Mouse (Mus musculus) heart, embryonic 14.5 days (tissue): ENCODE measurements around the gene Ifit2. TPM values are rescaled to one million over a fixed set of nuclear protein-coding genes. Genes with fewer than 3 reads are reported as not detected.

Source experiments
- ATAC-seq: fragments of 200-750 bp; cut with Nextera tagmentation; 2 replicates; pipeline ENCODE4 v1.8.0; 2017; ENCODE audit warnings: low read depth, moderate TSS enrichment; ENCODE audit not compliant: insufficient number of reproducible peaks, insufficient read depth, low FRiP score
- H3K27ac ChIP-seq, 2 experiments: fragments of 200-500 bp in 1 of 2; fragments of 300-500 bp in 1 of 2; sonication (generic) in 1 of 2; replicated peaks in 1 of 2; 2 replicates each; pipeline ENCODE4 v1.5.1; 2012 to 2014; ENCODE audit warnings: low read depth in 2 of 2, low read length in 2 of 2, control low read depth in 1 of 2, mild to moderate bottlenecking in 1 of 2, mixed read lengths in 1 of 2; ENCODE audit not compliant: control insufficient read depth in 1 of 2, insufficient read depth in 1 of 2
- H3K27me3 ChIP-seq: fragments of 300-500 bp; sonication (generic); 2 replicates; pipeline ENCODE4 v1.6.1; 2014; ENCODE audit warnings: mild to moderate bottlenecking, low read length, control low read depth; ENCODE audit not compliant: control insufficient read depth, insufficient read depth
- H3K36me3 ChIP-seq: fragments of 300-500 bp; sonication (generic); 2 replicates; pipeline ENCODE4 v1.6.1; 2014; ENCODE audit warnings: mild to moderate bottlenecking, control low read depth, low read length, mixed read lengths; ENCODE audit not compliant: control insufficient read depth, insufficient read depth
- H3K4me1 ChIP-seq, 2 experiments: fragments of 200-500 bp in 1 of 2; fragments of 300-500 bp in 1 of 2; sonication (generic) in 1 of 2; 2 replicates each; pipeline ENCODE4 v1.6.1; 2012 to 2014; ENCODE audit warnings: low read length in 2 of 2, control low read depth in 1 of 2, mixed read lengths in 1 of 2; ENCODE audit not compliant: control insufficient read depth in 2 of 2, insufficient read depth in 2 of 2
- H3K4me2 ChIP-seq: fragments of 300-500 bp; sonication (generic); 2 replicates; pipeline ENCODE4 v1.6.1; 2014; ENCODE audit warnings: mild to moderate bottlenecking, low read length
- H3K4me3 ChIP-seq, 2 experiments: fragments of 200-500 bp in 1 of 2; fragments of 300-500 bp in 1 of 2; sonication (generic) in 1 of 2; 2 replicates each; pipeline ENCODE4 v1.5.1; 2012 to 2014; ENCODE audit warnings: low read length in 2 of 2, mild to moderate bottlenecking in 2 of 2, control low read depth in 1 of 2, low read depth in 1 of 2, moderate library complexity in 1 of 2; ENCODE audit not compliant: control insufficient read depth in 1 of 2, insufficient read depth in 1 of 2
- H3K9ac ChIP-seq: fragments of 300-500 bp; sonication (generic); 2 replicates; pipeline ENCODE4 v1.6.1; 2014; ENCODE audit warnings: mild to moderate bottlenecking, low read length
- H3K9me3 ChIP-seq: fragments of 300-500 bp; sonication (generic); 2 replicates; pipeline ENCODE4 v1.6.1; 2016; ENCODE audit warnings: low read length, control low read depth; ENCODE audit not compliant: control insufficient read depth
- WGBS: fragments of 180-500 bp; shearing (Covaris S2); extraction: QIAGEN DNeasy Blood & Tissue Kit; methylation state at CpG from one replicate; pipeline ENCODE4 v1.1.7; 2014; 5-methylcytosine and 5-hydroxymethylcytosine counted together
- polyA plus RNA-seq: library from polyadenylated mRNA; unstranded; fragments of >200 nt; fragmentation: Nextera tagmentation; extraction: Ambion mirVana; gene quantifications from 2 replicates; pipeline ENCODE4 v1.2.1, GENCODE M21; 2014

Gene Ifit2
- polyA plus RNA-seq, 1 experiment from 2014 or later = 9.0 TPM

GRCm38 (mm10) chr19:34517197-34517596 is 33.3 kb upstream of the Ifit2 start:
- H3K27me3 ChIP-seq = no peaks in the 10 kb centered on the region
- no peaks in the 10 kb centered on the region for H3K4me1 ChIP-seq
- peaks cover 14% of the 10 kb centered on the region; the same call in 1 of the 2 replicates for H3K36me3 ChIP-seq
- no peak overlapping the region for H3K4me2 ChIP-seq
- H3K27ac ChIP-seq = no peak overlapping the region
- H3K9ac ChIP-seq = no peak overlapping the region
- H3K9me3 ChIP-seq = no peaks in the 10 kb centered on the region
- ATAC-seq = no peak
- 89% methylated on average over 3 of the region's 3 CpGs for WGBS
- no peak overlapping the region for H3K4me3 ChIP-seq

DNA sequence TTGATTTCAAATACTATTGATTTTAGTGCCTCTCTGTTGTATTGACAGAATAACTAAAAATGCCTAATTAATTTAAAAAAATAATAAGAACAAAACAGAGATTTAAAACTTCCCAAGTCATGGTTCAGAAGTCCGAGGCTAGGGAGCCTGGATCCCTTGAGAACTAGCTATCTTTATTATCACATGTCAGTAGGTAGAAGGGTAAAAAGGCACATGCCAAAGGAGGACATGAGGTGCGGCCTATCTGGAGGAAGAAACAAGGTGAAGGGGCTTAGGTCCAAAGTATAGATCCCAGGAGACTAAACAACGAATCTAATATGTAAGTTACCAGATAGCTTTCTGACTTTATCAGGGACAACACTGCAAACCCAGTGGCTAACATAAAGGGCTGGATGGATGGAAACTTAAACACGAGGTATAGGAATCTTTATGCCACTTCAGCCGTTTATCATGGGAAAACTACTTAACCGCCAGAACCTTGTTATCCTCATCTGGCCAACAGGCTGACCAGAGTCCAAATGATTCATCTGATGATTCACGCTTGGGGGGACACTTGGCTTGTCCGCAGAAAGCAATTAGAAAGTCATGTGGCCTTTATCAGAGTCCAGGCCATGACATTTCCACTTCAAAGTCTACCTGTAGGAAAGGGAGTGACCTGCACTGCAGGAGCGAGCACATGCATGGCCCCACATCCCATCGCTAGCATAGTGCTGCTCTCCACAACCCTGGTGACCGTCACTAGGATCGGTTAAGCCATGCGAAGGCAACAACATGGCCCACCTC is 32.5 kb upstream of the Ifit2 start:
- H3K36me3 ChIP-seq = peaks cover 14% of the 10 kb centered on the region; the same call in 1 of the 2 replicates
- 86% methylated on average over 13 of the region's 13 CpGs for WGBS
- ATAC-seq = no peak
- no peaks in the 10 kb centered on the region for H3K27me3 ChIP-seq
- no peak overlapping the region for H3K27ac ChIP-seq
- H3K4me2 ChIP-seq = no peak overlapping the region
- no peaks in the 10 kb centered on the region for H3K4me1 ChIP-seq
- H3K9me3 ChIP-seq = no peaks in the 10 kb centered on the region
- H3K4me3 ChIP-seq = no peak overlapping the region
- H3K9ac ChIP-seq = no peak overlapping the region

DNA sequence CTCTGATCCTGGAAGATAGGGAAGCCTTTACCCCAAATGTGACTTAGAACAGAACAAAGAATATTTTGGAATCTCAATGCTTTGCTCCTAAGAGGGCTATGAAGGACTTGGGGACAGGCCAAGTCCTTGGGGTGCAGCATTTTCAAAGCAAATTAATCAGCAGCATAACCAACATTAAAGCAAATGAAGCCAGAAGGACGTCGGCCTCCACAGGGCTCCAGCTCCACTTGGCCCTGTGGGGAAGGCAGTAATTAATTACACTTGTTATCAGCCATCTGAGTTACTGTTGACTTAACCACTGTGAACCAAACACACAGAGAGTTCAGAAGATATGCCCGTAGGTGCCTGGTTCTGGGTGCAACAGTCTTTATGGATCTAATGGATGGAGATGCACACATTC is 31.7 kb upstream of the Ifit2 start:
- Histone ChIP-seq H3K9me3 (no peaks in the 10 kb centered on the region), H3K4me2 (no peak overlapping the region), H3K27ac (no peak overlapping the region), H3K9ac (no peak overlapping the region), H3K27me3 (no peaks in the 10 kb centered on the region), H3K4me3 (no peak overlapping the region), H3K4me1 (no peaks in the 10 kb centered on the region), H3K36me3 (peaks cover 14% of the 10 kb centered on the region; the same call in 1 of the 2 replicates)
- ATAC-seq = no peak
- WGBS = 63% methylated on average over 3 of the region's 3 CpGs

GRCm38 (mm10) chr19:34519646-34520045 is 30.8 kb upstream of the Ifit2 start:
- Histone ChIP-seq H3K4me3 (no peak overlapping the region), H3K27ac (no peak overlapping the region), H3K9ac (no peak overlapping the region), H3K27me3 (no peaks in the 10 kb centered on the region), H3K4me2 (no peak overlapping the region), H3K9me3 (no peaks in the 10 kb centered on the region), H3K4me1 (peaks cover 2% of the 10 kb centered on the region in 2 experiments; a peak in 3 of 4 replicates), H3K36me3 (peaks cover 14% of the 10 kb centered on the region; the same call in 1 of the 2 replicates)
- WGBS = 86% methylated on average over 3 of the region's 3 CpGs
- no peak for ATAC-seq

DNA sequence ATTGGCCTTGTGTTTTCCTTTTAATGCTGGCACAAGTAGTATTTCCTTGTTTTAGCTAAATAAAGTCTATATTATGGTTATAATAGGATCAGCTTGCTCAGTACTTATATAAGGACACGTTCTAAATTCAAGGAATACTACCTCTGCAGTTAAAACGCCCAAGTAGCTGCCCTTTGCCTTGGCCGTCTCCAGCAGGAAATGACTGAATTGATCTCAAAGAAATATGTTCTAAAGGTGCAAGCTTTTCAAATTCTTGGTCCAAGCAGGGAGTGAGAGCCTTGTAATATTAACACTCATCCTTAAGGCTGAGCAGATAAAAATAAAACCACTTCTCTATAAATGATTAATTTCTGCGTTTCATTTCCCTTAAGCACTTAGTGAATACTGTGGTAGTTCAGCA is 30.4 kb upstream of the Ifit2 start:
- Histone ChIP-seq H3K9me3 (no peaks in the 10 kb centered on the region), H3K4me2 (no peak overlapping the region), H3K9ac (no peak overlapping the region), H3K4me3 (no peak overlapping the region), H3K4me1 (peaks cover 5% of the 10 kb centered on the region in 2 experiments; a peak in 3 of 4 replicates), H3K27me3 (no peaks in the 10 kb centered on the region), H3K27ac (no peak overlapping the region), H3K36me3 (peaks cover 14% of the 10 kb centered on the region; the same call in 1 of the 2 replicates)
- no peak for ATAC-seq
- WGBS = 82% methylated on average over 4 of the region's 4 CpGs

DNA sequence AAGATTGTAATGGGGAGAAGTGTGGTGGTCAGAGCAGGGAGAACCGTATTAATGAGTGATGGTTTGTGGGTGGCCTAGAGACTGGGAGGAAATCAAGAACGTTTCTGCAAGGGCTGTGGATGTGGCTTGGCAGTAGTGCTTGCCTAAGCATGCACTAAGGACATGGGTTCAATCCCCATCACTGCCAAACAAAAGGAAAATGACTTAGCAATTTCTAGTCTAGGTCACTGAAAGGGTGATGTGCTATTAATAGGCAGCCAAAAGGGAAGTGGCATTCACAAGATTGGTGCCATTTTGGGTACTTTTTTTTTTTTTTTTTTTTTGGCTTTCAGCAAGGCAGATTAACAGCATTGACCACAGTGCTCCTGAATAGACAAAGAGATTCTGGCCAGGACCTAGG is 29.1 kb upstream of the Ifit2 start:
- Histone ChIP-seq H3K36me3 (peaks cover 14% of the 10 kb centered on the region; the same call in 1 of the 2 replicates), H3K9me3 (no peaks in the 10 kb centered on the region), H3K27me3 (no peaks in the 10 kb centered on the region), H3K27ac (no peak overlapping the region), H3K4me3 (no peak overlapping the region), H3K9ac (no peak overlapping the region), H3K4me2 (no peak overlapping the region), H3K4me1 (peaks cover 5% of the 10 kb centered on the region in 2 experiments; a peak in 3 of 4 replicates)
- ATAC-seq = no peak
- WGBS = 57% methylated on average over 2 of the region's 2 CpGs

GRCm38 (mm10) chr19:34521978-34522377 is 28.5 kb upstream of the Ifit2 start:
- no peak overlapping the region for H3K4me3 ChIP-seq
- no peak for ATAC-seq
- H3K9ac ChIP-seq = no peak overlapping the region
- H3K9me3 ChIP-seq = no peaks in the 10 kb centered on the region
- no peaks in the 10 kb centered on the region for H3K27me3 ChIP-seq
- WGBS = 93% methylated on average over 1 of the region's 1 CpGs
- no peak overlapping the region for H3K27ac ChIP-seq
- H3K36me3 ChIP-seq = peaks cover 14% of the 10 kb centered on the region; the same call in 1 of the 2 replicates
- peaks cover 5% of the 10 kb centered on the region in 2 experiments; a peak in 3 of 4 replicates for H3K4me1 ChIP-seq
- no peak overlapping the region for H3K4me2 ChIP-seq
